Mouse (Mus musculus) skeletal muscle tissue, adult 2 months (tissue): ENCODE measurements at regions not wholly inside any gene's neighbourhood (a gene's known extent, or its start where the extent isn't known, plus 50 kb on each side); places are given as distances from the start of the nearest gene placed in this dataset.

ENCODE experiments used
- DNase-seq: peaks from one replicate; pipeline ENCODE4 v3.0.0-alpha.2; 2012; ENCODE audit warnings: low read depth, low spot score

DNA sequence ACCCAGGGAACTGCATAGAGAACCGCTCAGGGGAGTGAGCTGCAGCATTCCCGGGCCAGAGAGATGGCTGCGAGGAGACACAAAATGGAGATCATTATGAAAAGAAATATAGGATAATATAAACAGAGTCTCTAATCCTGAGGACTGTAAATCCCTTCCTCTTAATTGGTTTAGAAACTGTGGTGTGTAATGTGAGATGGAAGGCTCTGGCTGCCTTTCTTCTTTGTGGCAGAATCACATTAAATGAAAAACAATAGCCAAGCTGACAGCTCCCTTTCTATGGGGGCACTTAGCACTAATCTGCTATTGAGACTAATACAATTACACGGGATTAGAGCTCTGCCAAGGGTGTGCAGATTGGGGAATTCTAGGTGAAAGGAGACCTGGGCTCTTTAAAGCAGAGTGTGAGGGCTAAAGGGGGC is 288.0 kb downstream of the Icos start:
- no peak for DNase-seq

- DNase-seq = no peak
Observed at GRCm38 (mm10) chr1:61273843-61274242, 296.1 kb downstream of the Icos start.

DNA sequence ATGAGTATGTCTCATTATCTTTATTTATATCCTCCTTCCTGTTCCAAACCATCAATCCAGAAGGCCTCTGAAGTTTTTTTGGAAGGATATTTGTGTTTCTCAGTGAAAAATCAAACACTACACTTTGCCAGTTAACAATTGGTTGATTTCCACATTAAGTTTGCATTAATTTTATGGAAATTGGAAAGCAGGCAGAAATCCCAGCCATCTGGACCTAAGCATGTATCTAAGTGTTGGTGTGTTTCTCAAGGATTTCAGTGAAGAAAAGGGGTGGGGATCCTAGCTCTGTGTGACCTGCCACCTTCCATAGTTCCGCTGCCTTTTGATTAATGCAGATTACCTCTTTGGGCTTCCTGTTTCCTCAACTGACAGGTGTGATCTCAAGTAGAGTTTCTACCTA is 296.5 kb downstream of the Icos start:
- DNase-seq = no peak

- DNase-seq = no peak
Observed at GRCm38 (mm10) chr1:61277170-61277710, 299.5 kb downstream of the Icos start.

GRCm38 (mm10) chr1:61288185-61288584 is 310.5 kb downstream of the Icos start:
- DNase-seq = no peak

- DNase-seq = no peak
Observed at GRCm38 (mm10) chr1:61288946-61289345, 311.2 kb downstream of the Icos start.

GRCm38 (mm10) chr1:61289552-61289951 is 311.8 kb downstream of the Icos start:
- no peak for DNase-seq

DNA sequence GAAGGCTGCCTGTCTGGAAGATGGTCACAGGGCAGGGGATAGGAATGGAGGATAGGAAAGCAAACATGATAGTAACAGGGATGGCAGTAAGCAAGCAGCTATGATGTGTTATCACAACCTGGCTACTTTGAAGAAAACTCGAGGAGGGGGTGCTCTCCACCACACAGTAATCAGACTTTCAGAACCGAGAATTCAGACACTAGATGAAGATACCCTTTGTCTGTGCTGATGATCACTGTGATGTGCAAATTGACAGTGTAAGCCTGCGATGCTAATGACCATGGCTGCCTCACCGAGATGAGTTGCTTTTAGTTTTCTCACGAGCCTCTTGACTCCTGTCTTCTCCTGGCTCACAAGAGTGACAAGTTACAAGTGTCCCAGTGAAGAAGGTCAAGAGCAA is 315.4 kb downstream of the Icos start:
- DNase-seq = no peak

- DNase-seq = no peak
Observed at GRCm38 (mm10) chr1:61295219-61295618, 317.5 kb downstream of the Icos start.

GRCm38 (mm10) chr1:61296831-61297230 is 319.1 kb downstream of the Icos start:
- no peak for DNase-seq

GRCm38 (mm10) chr1:61297361-61297760 is 319.6 kb downstream of the Icos start:
- DNase-seq = no peak

DNA sequence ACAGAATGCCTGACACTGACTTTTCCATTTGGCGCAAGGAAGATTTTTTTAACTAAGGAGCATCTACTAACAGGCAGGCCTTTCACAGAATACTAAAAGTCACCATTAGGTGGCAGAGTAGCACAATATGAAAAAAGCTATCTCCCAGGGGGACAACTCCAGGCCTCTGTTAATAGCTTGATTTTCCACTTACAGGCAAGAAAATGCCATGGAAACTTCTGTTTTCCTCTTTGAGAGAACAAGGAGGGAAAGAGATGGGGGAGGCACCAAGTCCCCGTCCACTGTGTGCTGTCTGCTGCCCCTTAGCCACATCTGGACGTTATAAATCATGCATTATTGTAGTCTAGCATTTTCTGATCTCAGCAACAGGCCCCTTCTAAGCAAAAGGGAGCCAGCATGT is 320.3 kb downstream of the Icos start:
- DNase-seq = peak; percentile 49

DNA sequence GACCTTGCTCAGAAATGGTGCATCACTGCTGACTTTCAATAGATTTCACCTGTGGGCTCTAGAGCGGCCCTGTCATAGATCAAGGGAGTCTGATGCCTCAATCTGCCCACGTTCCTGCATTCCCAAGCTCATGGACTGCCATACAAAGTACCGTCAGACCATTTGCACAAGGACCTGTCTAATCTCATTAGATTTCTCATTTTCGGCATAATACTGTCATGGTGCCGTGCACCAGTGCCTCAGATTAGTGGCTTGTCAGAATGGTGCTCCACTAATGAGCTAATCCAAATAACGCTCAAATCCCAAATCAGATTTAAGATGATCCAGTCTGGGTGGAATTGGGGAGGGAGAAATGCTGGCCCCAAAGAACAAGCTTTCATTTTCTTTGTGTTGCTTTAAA is 321.1 kb downstream of the Icos start:
- DNase-seq = no peak

DNA sequence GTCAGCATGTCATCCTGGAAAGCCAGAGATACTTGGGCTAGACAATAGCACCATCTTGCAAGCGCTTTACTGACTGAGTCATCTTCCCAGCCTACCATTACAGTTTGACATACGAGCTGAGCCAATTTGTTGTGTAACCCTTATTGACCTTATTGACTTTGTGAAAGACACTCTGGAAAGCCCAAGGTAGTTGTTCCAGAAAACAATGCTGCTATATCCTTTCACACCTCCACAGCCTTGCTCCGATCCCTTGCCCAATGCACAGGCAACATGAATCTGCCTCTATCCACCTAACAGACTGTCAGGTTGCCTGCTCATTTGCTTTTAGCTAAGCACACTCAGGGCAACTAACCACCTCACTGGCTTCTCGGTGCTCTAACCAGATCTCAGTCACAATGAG is 322.8 kb downstream of the Icos start:
- no peak for DNase-seq

- DNase-seq = no peak
Observed at GRCm38 (mm10) chr1:61301041-61302030, 323.6 kb downstream of the Icos start.

GRCm38 (mm10) chr1:61302570-61303071 is 324.9 kb downstream of the Icos start:
- DNase-seq = no peak

GRCm38 (mm10) chr1:61306296-61306695 is 328.6 kb downstream of the Icos start:
- DNase-seq = no peak

- DNase-seq = peak; percentile 18
Observed at GRCm38 (mm10) chr1:61309563-61309962, 329.1 kb upstream of the Pard3b start.

- DNase-seq = no peak
Observed at GRCm38 (mm10) chr1:61310063-61310760, 328.4 kb upstream of the Pard3b start.

- DNase-seq = peak; percentile 21
Observed at GRCm38 (mm10) chr1:61310761-61311090, 327.9 kb upstream of the Pard3b start.

DNA sequence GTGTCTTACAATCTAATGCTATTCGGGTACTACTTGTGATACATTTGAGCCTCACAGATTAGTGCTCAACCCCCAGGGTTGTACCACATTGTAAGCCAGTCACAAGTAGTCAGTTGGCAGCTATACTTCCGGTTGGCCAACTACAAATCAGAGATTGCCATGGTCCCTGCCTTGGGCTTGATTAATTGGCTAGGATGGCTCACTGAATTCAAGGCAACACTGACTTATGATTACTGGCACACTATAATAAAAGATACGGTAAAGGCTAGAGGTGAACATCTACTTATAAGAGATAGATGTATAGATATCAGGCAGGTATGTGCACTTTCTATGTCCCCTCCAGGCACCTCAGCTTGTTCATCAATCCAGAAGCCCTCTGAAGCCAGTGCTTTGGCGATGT is 325.4 kb upstream of the Pard3b start:
- no peak for DNase-seq

DNA sequence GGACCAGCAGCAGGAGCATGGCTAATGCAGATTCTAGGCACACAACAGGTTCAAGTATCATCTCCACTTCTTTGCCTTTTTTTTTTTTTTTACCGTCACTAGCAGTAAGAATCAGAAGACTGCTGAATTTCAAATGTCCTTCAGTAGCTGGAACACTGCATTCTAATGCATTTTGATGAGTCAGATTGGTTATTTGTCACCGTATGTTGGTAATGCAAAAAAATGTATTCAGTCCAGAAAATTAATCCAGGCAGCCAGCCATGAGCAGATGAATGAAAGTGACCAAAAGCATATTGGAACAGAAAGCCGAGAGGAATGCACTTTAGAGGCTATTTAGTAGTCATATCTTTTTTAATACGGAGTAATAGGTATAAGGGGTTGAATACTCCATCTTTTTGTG is 322.4 kb upstream of the Pard3b start:
- no peak for DNase-seq
